Mouse (Mus musculus) embryonic fibroblast, embryonic 13.5 days (primary cell): ENCODE results near the gene Tmprss2. TPM values are rescaled to one million over a fixed set of nuclear protein-coding genes. Genes with fewer than 3 reads are reported as not detected.
"Not testable (repeated sequence)": the region's sequence is repeated elsewhere in the genome, so short reads cannot be mapped to it uniquely, and the experiment has no call there.

ENCODE experiments used
- H3K27ac ChIP-seq: 2 replicates; pipeline ENCODE4 v1.5.1; 2012; ENCODE audit warnings: low read length, control low read depth, inconsistent platforms; ENCODE audit not compliant: insufficient read depth
- H3K4me1 ChIP-seq: 2 replicates; pipeline ENCODE4 v1.6.1; 2011; ENCODE audit warnings: low read length; ENCODE audit not compliant: control insufficient read depth, insufficient read depth
- H3K4me3 ChIP-seq: 2 replicates; pipeline ENCODE4 v1.5.1; 2011; ENCODE audit warnings: mild to moderate bottlenecking, control low read depth, low read length; ENCODE audit not compliant: insufficient read depth
- CTCF ChIP-seq: IDR thresholded peaks from 2 replicates; pipeline ENCODE4 v1.5.1; 2011; ENCODE audit warnings: mild to moderate bottlenecking, control low read depth, low read length, moderate library complexity, borderline replicate concordance; ENCODE audit not compliant: insufficient read depth
- POLR2A ChIP-seq: IDR thresholded peaks from 2 replicates; pipeline ENCODE4 v1.6.1; 2011; ENCODE audit warnings: low read depth, mild to moderate bottlenecking, control low read depth, low read length, moderate library complexity
- polyA plus RNA-seq: library from polyadenylated mRNA; stranded (reverse); fragments of >200 nt; gene quantifications from 2 replicates; pipeline ENCODE4 v1.2.4, GENCODE M21; 2011; ENCODE audit warnings: low read depth; ENCODE audit not compliant: missing spikeins, insufficient read length

Tmprss2 gene
- polyA plus RNA-seq, 1 experiment, result not detected

DNA sequence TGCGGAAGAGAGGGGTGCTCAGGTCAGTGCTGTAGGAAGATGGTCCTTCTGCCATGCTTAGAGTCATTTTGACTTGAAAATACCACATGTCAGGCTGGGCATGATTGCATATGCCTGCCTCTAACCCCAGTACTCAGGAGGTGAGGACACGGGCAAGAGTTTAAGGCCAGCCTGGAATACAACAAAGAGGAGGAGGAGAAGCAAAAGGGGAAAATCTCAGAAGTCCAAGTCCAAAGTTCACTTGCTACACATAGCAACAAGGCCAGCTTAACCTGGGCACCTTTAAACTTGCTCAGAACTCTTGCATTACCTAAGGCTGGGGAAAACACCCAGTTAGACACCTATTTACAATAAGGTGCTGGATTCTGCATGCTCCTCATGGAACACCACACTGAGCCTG, 19.5 kb downstream of the Tmprss2 start:
- Histone ChIP-seq H3K4me1 (no peaks in the 10 kb centered on the region), H3K4me3 (no peak overlapping the region), H3K27ac (no peak overlapping the region)
- no peak for TF ChIP-seq CTCF
- no peak for TF ChIP-seq POLR2A

GRCm38 (mm10) chr16:97582876-97583275, 28.1 kb downstream of the Tmprss2 start:
- H3K27ac ChIP-seq, H3K4me3 ChIP-seq, H3K4me1 ChIP-seq: not testable (repeated sequence)

GRCm38 (mm10) chr16:97569426-97569825, 41.6 kb downstream of the Tmprss2 start:
- no peak for TF ChIP-seq CTCF
- TF ChIP-seq POLR2A, result no peak
- no peaks in the 10 kb centered on the region for H3K4me1 ChIP-seq
- no peak overlapping the region for H3K27ac ChIP-seq
- H3K4me3 ChIP-seq, result no peak overlapping the region

- Histone ChIP-seq H3K27ac (no peak overlapping the region), H3K4me3 (no peak overlapping the region), H3K4me1 (no peaks in the 10 kb centered on the region)
- peak; percentile 38; the same call in 1 of the 2 replicates for TF ChIP-seq CTCF
- TF ChIP-seq POLR2A, result no peak
Observed at GRCm38 (mm10) chr16:97568662-97569061, 42.3 kb downstream of the Tmprss2 start.

DNA sequence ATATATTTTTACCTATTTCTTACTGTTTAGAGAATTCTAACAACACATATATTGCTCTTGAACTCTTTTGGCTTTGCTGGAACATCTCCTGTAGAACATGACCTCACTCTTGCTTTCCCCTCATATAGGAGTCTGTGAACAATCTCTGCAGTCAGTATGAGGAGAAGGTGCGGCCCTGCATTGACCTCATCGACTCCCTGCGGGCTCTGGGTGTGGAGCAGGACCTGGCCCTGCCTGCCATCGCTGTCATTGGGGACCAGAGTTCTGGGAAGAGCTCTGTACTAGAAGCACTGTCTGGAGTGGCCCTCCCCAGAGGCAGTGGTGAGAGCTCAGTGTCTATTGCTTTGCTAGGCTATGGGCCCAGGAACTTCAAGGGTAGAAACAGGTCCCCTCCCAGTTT, 66.7 kb downstream of the Tmprss2 start:
- no peak for TF ChIP-seq POLR2A
- TF ChIP-seq CTCF, result no peak
- Histone ChIP-seq H3K27ac (no peak overlapping the region), H3K4me3 (no peak overlapping the region), H3K4me1 (no peaks in the 10 kb centered on the region)

GRCm38 (mm10) chr16:97536859-97537258, 74.1 kb downstream of the Tmprss2 start:
- Histone ChIP-seq H3K4me3 (no peak overlapping the region), H3K27ac (no peak overlapping the region), H3K4me1 (peaks cover 5% of the 10 kb centered on the region; the same call in 1 of the 2 replicates)
- TF ChIP-seq CTCF (no peak), POLR2A (no peak)

DNA sequence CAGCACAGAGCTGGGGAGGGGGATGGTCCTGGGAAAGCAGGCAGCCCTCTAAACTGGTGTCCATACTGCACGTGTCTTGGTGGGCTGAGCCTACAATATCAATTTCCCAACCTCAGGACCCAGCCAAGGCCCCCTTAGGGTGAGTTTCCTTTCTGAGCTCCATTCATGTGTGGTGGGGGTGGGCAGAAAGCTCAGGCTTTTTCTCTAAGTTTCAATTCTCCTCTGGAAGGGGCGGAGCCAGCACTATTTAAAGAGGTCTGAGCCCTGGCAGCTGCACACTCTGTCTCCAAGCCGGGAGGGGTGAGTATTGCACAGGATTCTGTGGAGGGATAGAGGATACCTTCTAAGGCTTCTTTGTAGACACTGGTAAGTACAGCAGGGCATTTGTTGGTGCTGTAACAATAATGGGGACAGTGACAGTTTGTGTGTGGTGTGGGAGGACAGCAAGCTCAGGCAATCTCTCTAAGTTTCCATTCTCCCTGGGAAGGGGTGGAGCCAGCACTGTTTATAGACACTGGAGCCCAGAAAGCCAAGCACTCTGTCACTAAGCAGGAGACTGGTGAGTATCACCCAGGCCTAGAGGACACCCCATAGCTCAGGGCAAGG, 75.1 kb downstream of the Tmprss2 start:
- Histone ChIP-seq H3K27ac (peak overlapping the region; percentile 56), H3K4me3 (no peak overlapping the region; the same call in 1 of the 2 replicates), H3K4me1 (peaks cover 5% of the 10 kb centered on the region; the same call in 1 of the 2 replicates)
- no peak for TF ChIP-seq CTCF
- peak; percentile 48; the same call in 1 of the 2 replicates for TF ChIP-seq POLR2A

GRCm38 (mm10) chr16:97534876-97535461, 76.0 kb downstream of the Tmprss2 start:
- peaks cover 5% of the 10 kb centered on the region; the same call in 1 of the 2 replicates for H3K4me1 ChIP-seq
- peak overlapping the region; percentile 2; the same call in 1 of the 2 replicates for H3K4me3 ChIP-seq
- no peak for TF ChIP-seq CTCF
- TF ChIP-seq POLR2A, result peak; percentile 47; the same call in 1 of the 2 replicates
- H3K27ac ChIP-seq, result peak overlapping the region; percentile 14; the same call in 1 of the 2 replicates

DNA sequence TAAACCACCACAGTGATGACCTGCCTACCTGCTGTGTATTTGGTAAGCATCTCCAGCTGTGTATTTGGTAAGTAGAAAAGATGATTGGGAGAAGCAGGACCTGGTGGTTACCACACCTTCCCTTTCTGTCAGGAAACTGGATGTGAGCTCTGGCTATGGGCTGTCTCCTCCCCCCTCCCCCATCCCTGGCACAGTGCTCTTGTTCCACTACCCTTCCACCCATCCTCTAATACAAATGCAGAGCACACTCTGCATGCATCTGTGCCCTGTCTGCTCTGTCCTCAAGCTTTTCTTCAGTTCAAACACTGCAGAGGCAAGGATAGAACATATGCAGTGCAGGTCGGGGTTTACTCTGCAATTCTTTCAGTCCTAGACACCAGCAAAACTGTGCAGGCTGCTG, 76.5 kb downstream of the Tmprss2 start:
- Histone ChIP-seq H3K27ac (no peak overlapping the region), H3K4me3 (no peak overlapping the region), H3K4me1 (peaks cover 5% of the 10 kb centered on the region; the same call in 1 of the 2 replicates)
- TF ChIP-seq POLR2A (no peak), CTCF (no peak)

DNA sequence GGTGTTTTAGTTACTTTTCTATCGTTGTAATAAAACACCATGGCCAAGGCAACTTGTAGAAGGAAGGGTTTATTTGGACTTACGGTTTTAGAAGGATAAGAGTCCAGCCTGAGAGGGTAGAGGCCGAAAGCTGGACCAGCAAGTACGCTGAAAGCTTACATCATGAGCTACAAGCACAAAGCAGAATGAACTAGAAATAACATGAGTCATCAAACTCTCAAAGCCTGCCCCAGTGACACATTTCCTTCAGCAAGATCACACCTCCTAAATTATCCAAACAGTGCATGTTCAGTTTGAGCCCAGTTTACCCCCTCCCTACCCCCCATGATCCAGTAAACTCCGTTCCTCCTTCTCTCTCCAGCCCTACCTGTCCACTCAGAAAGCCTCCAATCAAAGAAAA, 77.2 kb downstream of the Tmprss2 start:
- no peak overlapping the region for H3K4me3 ChIP-seq

More for the DNA sequence above, 77.2 kb downstream of the Tmprss2 start:
- TF ChIP-seq CTCF (no peak), POLR2A (no peak)
- H3K4me1 ChIP-seq, result peaks cover 5% of the 10 kb centered on the region; the same call in 1 of the 2 replicates
- H3K27ac ChIP-seq, result no peak overlapping the region
